Mouse (Mus musculus) C2C12 (cell line): Measurements from ENCODE around the gene Hydin. TPM values are rescaled to one million over a fixed set of nuclear protein-coding genes. Genes with fewer than 3 reads are reported as not detected.

Experiments
- H3K27me3 ChIP-seq: one replicate; pipeline ENCODE4 v1.6.1; 2011; ENCODE audit not compliant: control insufficient read depth, insufficient read depth, insufficient read length
- H3K36me3 ChIP-seq: one replicate; pipeline ENCODE4 v1.6.1; 2011; ENCODE audit not compliant: control insufficient read depth, insufficient read depth
- H3K4me3 ChIP-seq: one replicate; pipeline ENCODE4 v1.5.1; 2011; ENCODE audit warnings: mild to moderate bottlenecking, control low read depth; ENCODE audit not compliant: poor library complexity, insufficient read depth, severe bottlenecking
- H3K79me2 ChIP-seq: one replicate; pipeline ENCODE4 v1.6.1; 2011; ENCODE audit not compliant: control insufficient read depth, insufficient read depth
- H3K79me3 ChIP-seq: one replicate; pipeline ENCODE4 v1.6.1; 2011; ENCODE audit warnings: low read depth, control low read depth
- H3ac ChIP-seq: one replicate; pipeline ENCODE3; 2011; ENCODE audit warnings: low read depth; ENCODE audit not compliant: control insufficient read depth, insufficient read length
- CEBPB ChIP-seq: IDR thresholded peaks from one replicate; pipeline ENCODE4 v1.6.1; 2011; ENCODE audit warnings: low read depth, mild to moderate bottlenecking, control low read depth, moderate library complexity
- CTCF ChIP-seq: IDR thresholded peaks from one replicate; pipeline ENCODE4 v1.5.1; 2011; ENCODE audit not compliant: control insufficient read depth, insufficient read depth, insufficient read length
- FOSL1 ChIP-seq: IDR thresholded peaks from one replicate; pipeline ENCODE4 v1.8.0; 2011; ENCODE audit warnings: mild to moderate bottlenecking, low read length; ENCODE audit not compliant: poor library complexity, insufficient read depth, severe bottlenecking
- MAX ChIP-seq: IDR thresholded peaks from one replicate; pipeline ENCODE4 v1.6.1; 2011; ENCODE audit warnings: mild to moderate bottlenecking, control low read depth
- MYOD1 ChIP-seq: IDR thresholded peaks from one replicate; pipeline ENCODE4 v1.6.1; 2011; ENCODE audit warnings: low read depth; ENCODE audit not compliant: control insufficient read depth, insufficient read length
- MYOG ChIP-seq: IDR thresholded peaks from one replicate; pipeline ENCODE4 v1.6.1; 2011; ENCODE audit not compliant: control insufficient read depth, insufficient read length; ENCODE audit errors: extremely low read depth
- USF1 ChIP-seq: IDR thresholded peaks from one replicate; pipeline ENCODE4 v1.6.1; 2011; ENCODE audit warnings: low read depth, mild to moderate bottlenecking, control low read depth, moderate library complexity
- polyA plus RNA-seq: library from polyadenylated mRNA; unstranded; fragments of >200 nt; fragmentation: generic; extraction: Trizol; gene quantifications from one replicate; pipeline ENCODE4 v1.2.1, GENCODE M21; 2012; ENCODE audit warnings: missing spikeins

Gene Hydin
- polyA plus RNA-seq, 1 experiment = 0.01 TPM

- no peaks in the 10 kb centered on the region for H3K79me2 ChIP-seq
- no peak for TF ChIP-seq CTCF
- no peak for TF ChIP-seq MYOD1
- no peak for TF ChIP-seq USF1
- TF ChIP-seq CEBPB = no peak
- TF ChIP-seq FOSL1 = no peak
- TF ChIP-seq MYOG = no peak
- no peak for TF ChIP-seq MAX
Observed at GRCm38 (mm10) chr8:110242278-110243177, 24.2 kb upstream of the Hydin start.

DNA sequence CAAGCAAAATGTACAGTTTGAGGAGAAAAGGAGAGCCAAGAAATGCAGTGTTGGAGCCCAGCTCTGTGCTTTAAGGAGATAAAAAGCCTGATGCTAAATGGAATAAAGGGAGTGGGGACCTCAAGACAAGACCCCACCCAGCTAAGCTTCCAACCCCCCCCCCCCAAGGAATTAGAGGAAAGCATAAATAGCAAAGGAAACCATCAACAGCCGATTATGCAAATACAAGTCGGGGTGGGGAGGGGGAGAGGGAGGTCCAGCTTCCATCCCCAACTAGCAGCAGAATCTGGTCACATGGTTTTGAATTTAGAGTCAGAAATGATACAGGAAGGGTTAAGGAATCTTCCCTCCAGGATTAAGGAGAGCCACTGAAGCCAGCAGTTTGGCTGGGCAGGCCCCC is 22.2 kb upstream of the Hydin start:
- no peaks in the 10 kb centered on the region for H3K27me3 ChIP-seq
- no peaks in the 10 kb centered on the region for H3K36me3 ChIP-seq
- H3K79me2 ChIP-seq = no peaks in the 10 kb centered on the region
- no peak overlapping the region for H3ac ChIP-seq
- TF ChIP-seq MYOD1 (no peak), FOSL1 (no peak), USF1 (no peak)
- H3K4me3 ChIP-seq = no peak overlapping the region
- no peaks in the 10 kb centered on the region for H3K79me3 ChIP-seq

More at GRCm38 (mm10) chr8:110242278-110243177, 24.2 kb upstream of the Hydin start:
- H3ac ChIP-seq = no peak overlapping the region
- no peaks in the 10 kb centered on the region for H3K27me3 ChIP-seq
- no peaks in the 10 kb centered on the region for H3K36me3 ChIP-seq
- H3K4me3 ChIP-seq = no peak overlapping the region
- no peaks in the 10 kb centered on the region for H3K79me3 ChIP-seq

DNA sequence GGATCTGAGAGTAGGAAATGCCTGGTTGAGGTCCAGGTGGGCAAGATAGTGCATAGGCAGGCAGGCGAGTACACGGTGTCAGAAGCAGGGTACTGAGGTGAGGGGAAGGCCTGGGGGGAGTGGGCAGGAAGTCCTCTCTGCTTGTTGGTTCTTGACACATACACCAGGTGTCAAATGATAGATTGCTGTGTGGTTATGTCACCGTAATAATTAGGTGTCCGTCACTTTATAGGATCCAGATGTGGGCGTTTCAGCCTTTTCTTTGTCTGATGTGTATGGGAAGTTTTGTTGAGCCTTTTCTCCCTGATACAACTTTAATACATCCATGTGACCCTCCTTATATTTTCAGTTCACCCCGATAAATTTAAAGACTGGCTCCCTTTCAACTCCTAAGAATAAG is 19.5 kb upstream of the Hydin start:
- Histone ChIP-seq H3K4me3 (no peak overlapping the region), H3K27me3 (no peaks in the 10 kb centered on the region), H3K79me2 (no peaks in the 10 kb centered on the region), H3ac (no peak overlapping the region), H3K36me3 (no peaks in the 10 kb centered on the region), H3K79me3 (no peaks in the 10 kb centered on the region)
- TF ChIP-seq MYOD1 = no peak
- no peak for TF ChIP-seq CEBPB
- no peak for TF ChIP-seq CTCF
- TF ChIP-seq USF1 = no peak
- no peak for TF ChIP-seq MYOG
- no peak for TF ChIP-seq MAX
- no peak for TF ChIP-seq FOSL1

GRCm38 (mm10) chr8:110253986-110254385 is 12.8 kb upstream of the Hydin start:
- Histone ChIP-seq H3K27me3 (peaks cover 16% of the 10 kb centered on the region), H3K79me3 (no peaks in the 10 kb centered on the region), H3K36me3 (no peaks in the 10 kb centered on the region), H3K79me2 (no peaks in the 10 kb centered on the region), H3K4me3 (no peak overlapping the region), H3ac (no peak overlapping the region)
- no peak for TF ChIP-seq MAX
- no peak for TF ChIP-seq USF1
- no peak for TF ChIP-seq CEBPB
- TF ChIP-seq CTCF = no peak
- TF ChIP-seq FOSL1 = no peak
- TF ChIP-seq MYOG = no peak
- TF ChIP-seq MYOD1 = no peak

DNA sequence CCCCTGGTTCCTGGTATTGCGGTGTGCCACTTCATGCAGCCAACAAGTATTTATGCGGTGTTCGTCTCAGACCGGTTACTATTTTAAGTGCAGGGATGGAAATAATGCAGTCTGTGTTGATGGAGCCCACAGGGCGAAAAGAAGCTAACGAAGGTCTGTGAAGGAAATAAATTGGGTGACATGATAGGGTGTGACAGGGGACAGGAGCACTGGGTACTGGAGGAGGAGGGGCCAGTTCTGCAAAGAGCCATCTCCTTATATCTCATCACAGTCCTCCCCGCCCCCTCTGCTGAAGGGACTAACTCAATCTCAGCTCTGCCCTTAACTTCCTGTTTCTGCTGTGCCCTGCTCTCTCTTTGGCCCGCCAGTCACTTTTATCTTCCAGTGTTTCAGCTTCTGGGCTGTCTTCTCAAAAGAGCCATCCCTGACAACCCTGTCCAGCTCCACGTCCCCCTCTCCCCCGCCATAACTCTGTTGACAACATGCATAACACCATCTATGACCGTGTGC is 926 bp upstream of the Hydin start:
- no peaks in the 10 kb centered on the region for H3K79me3 ChIP-seq
- H3K4me3 ChIP-seq = no peak overlapping the region
- TF ChIP-seq MAX (no peak), MYOG (no peak), CTCF (no peak), USF1 (no peak), MYOD1 (no peak), CEBPB (no peak), FOSL1 (no peak)
- no peaks in the 10 kb centered on the region for H3K79me2 ChIP-seq
- no peak overlapping the region for H3ac ChIP-seq
- no peaks in the 10 kb centered on the region for H3K36me3 ChIP-seq
- H3K27me3 ChIP-seq = peaks cover 21% of the 10 kb centered on the region

DNA sequence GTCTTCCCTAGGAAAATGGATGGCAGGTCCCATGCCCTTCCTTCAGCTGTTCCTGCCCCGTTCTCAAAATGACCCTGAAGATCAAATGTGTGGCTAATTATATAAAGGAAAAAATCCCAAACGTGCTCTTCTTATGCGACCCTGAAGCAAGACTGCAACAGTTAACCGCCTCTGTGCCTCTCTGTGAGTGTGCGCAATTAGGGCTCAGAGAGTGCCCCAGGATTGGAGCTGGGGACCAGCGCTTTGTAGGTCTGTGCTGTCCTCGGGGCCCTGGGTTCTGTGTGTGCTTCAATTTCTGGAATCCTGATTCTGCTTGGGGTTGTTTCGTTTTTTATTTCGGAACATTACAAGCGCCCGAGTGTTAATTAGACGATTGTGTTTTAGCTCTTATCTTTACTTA is 491 bp downstream of the Hydin start:
- no peak for TF ChIP-seq MAX
- TF ChIP-seq CEBPB = no peak
- no peak for TF ChIP-seq CTCF
- TF ChIP-seq MYOG = no peak
- TF ChIP-seq USF1 = no peak
- TF ChIP-seq FOSL1 = no peak
- TF ChIP-seq MYOD1 = no peak
- Histone ChIP-seq H3ac (no peak overlapping the region), H3K4me3 (no peak overlapping the region), H3K27me3 (peaks cover 21% of the 10 kb centered on the region), H3K79me2 (no peaks in the 10 kb centered on the region), H3K36me3 (no peaks in the 10 kb centered on the region), H3K79me3 (no peaks in the 10 kb centered on the region)
